Mouse (Mus musculus): ENCODE data around the gene Tab1. TPM values are rescaled to one million over a fixed set of nuclear protein-coding genes. Genes with fewer than 3 reads are reported as not detected.

Tab1 gene
- total RNA-seq, 4 experiments from 2014 or later: 27.3 to 29.5 (median 29.0) TPM

- no peak for DNase-seq (ENCODE audit: low spot score in 2 of 2)
These were observed 3.7 kb downstream of the Tab1 start for GRCm38 (mm10) chr15:80136645-80137044.

DNA sequence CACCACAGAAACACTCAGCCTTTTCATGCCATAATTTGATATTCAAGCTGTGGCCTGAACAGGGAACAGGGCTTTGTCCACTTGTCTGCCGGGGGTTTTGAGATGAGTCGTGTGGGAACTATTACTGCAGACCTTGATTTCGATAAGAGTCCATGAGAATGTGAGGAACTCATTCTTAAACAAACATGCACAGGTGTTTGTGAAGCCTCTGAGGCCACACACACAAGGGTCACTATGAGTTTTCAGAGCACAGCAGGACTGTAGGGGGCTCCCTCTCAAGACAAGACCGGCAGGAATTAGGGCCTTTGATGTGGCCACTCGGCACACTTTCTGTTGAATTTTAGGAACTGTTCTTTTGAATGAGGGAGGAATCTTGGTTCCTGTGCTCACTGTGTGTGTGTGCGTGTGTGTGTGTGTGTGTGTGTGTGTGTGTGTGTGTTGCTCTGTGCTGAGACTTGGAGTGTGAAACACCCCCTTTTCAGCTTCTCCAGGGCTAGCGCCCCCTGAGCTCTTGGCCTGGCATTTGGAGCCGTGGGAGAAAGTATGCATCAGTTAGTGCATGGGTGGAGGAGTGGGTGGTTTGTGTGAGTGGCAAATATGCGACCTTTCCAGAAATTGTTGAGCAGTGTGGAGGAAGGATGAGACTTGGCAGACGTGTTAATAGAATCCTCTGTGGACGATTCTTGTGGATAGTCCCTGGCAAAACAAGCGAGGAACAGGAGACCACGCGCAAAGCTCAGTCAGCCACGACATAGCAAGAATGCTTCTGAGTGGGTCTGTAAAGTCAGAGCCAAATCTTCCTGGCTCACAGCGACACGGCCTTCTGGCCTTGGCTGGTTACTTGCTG, 5.2 kb downstream of the Tab1 start:
- DNase-seq (ENCODE audit: low spot score in 2 of 2): peak; percentile 57 to 65

GRCm38 (mm10) chr15:80140302-80140701, 7.4 kb downstream of the Tab1 start:
- DNase-seq (ENCODE audit: low spot score in 2 of 2): no peak

DNA sequence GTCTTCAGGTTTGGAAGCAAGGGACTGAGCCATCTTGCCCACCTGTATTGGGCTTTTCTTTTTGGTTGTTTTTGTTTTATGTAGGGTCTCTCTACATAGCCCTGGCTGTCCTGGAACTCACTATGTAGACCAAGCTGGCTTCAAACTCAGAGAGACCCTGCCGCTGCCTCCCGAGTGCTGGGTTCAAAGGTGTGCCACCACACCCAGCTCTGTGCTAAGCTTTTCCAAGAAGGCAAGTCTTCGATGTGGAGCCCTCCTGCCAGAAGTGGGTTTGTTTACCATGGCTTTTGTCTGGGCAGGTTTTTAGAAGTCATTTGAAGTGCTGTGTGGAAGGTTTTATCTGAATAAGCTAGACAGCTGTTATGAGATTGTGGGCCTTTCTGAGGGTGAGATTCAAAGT, 8.0 kb downstream of the Tab1 start:
- no peak for DNase-seq (ENCODE audit: low spot score in 2 of 2)

GRCm38 (mm10) chr15:80142130-80142529, 9.2 kb downstream of the Tab1 start:
- DNase-seq (ENCODE audit: low spot score in 2 of 2): no peak

- DNase-seq (ENCODE audit: low spot score in 2 of 2): no peak
These were observed 10.8 kb downstream of the Tab1 start for GRCm38 (mm10) chr15:80143760-80144159.

GRCm38 (mm10) chr15:80145397-80145796, 12.5 kb downstream of the Tab1 start:
- DNase-seq (ENCODE audit: low spot score in 2 of 2): no peak

- DNase-seq (ENCODE audit: low spot score in 2 of 2): no peak
These were observed 13.2 kb downstream of the Tab1 start for GRCm38 (mm10) chr15:80146153-80146552.

DNA sequence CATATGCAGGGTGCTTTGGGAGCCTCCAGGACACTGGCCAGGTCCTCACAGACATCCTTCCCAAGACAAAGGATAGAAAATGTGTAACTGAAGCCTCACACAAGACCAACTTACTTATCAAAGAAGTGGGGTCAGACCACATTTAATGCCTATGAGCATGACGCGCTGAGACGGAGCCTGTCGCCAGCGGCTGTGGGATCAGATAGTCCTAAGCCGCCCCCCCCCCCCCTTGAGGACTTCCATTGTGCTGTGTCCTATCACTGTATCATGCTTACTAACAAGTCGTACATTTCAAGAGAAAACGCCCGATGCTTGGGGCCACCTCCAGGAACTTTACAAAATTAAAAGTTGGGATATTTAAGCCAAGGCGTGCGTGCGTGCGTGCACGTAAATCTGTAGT, 14.2 kb downstream of the Tab1 start:
- no peak for DNase-seq (ENCODE audit: low spot score in 2 of 2)

DNA sequence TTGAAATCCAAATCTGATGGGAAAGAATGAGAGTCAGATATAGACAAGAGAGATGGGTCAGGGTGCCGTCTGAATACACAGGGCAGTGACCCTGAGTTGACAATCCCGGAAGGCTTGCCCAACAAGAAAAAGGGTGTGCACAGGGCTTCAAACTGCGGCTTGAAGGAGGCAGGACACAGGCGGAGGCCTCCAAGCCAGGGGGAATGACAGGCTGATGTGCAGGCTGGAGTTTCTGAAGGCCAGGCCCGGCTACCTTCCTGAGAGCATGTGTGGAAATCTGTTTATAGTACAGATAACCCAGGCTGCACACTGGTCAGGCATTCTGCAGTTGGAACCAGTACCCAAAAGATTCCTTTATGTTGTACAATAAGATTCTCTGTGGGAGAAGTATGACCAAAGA, 14.6 kb downstream of the Tab1 start:
- no peak for DNase-seq (ENCODE audit: low spot score in 2 of 2)

GRCm38 (mm10) chr15:80148565-80148964, 15.6 kb downstream of the Tab1 start:
- no peak for DNase-seq (ENCODE audit: low spot score in 2 of 2)

- DNase-seq (ENCODE audit: low spot score in 2 of 2): no peak
These were observed 16.6 kb downstream of the Tab1 start for GRCm38 (mm10) chr15:80149517-80149916.

DNA sequence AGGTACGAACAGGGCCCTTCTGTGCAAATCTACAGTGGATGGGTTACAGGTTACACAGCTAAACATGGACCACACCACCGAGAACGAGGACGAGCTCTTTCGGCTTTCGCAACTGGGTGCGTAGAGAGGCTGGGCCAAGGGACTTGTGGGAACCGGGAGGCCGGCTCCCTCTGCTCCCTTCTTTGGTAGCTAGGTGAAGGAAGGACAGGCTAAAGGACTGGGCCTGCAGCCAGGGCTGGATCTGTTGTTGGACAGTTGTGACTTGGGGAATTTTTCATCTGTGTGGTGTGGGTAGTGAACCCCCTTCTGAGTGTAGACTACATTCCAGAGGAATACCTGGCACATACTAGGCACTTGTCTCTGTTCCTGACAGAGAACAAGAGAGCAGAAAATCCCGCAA, 19.7 kb downstream of the Tab1 start:
- DNase-seq (ENCODE audit: low spot score in 2 of 2): no peak

DNA sequence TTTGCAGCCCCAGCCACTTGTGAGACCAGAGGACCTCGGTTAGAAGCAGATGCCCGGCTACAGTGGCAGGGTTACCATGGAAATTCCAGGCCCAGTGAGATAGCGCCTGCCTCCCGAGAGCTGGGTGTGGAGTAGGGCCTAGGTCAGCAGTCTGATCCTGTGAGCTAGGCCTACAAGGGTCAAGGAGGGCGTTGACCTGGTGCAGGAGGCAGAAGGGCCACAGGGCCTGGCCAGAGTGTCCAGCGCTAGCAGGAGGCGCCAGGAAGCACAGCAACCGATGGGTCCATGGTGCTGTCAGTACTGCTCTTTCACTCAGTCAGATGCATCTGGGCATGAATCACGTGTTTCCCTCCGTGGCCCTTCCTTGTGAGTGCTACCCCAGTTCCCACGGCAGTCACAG, 20.8 kb downstream of the Tab1 start:
- no peak for DNase-seq (ENCODE audit: low spot score in 2 of 2)

- no peak for DNase-seq (ENCODE audit: low spot score in 2 of 2)
These were observed 22.8 kb downstream of the Tab1 start for GRCm38 (mm10) chr15:80155707-80156106.

GRCm38 (mm10) chr15:80157197-80157943, 24.4 kb downstream of the Tab1 start:
- no peak for DNase-seq (ENCODE audit: low spot score in 2 of 2)

- DNase-seq (ENCODE audit: low spot score in 2 of 2): no peak
These were observed 25.2 kb downstream of the Tab1 start for GRCm38 (mm10) chr15:80158001-80158706.

- no peak for DNase-seq (ENCODE audit: low spot score in 2 of 2)
These were observed 25.8 kb downstream of the Tab1 start for GRCm38 (mm10) chr15:80158707-80159090.

- DNase-seq (ENCODE audit: low spot score in 2 of 2): no peak
These were observed 26.5 kb downstream of the Tab1 start for GRCm38 (mm10) chr15:80159286-80159901.

DNA sequence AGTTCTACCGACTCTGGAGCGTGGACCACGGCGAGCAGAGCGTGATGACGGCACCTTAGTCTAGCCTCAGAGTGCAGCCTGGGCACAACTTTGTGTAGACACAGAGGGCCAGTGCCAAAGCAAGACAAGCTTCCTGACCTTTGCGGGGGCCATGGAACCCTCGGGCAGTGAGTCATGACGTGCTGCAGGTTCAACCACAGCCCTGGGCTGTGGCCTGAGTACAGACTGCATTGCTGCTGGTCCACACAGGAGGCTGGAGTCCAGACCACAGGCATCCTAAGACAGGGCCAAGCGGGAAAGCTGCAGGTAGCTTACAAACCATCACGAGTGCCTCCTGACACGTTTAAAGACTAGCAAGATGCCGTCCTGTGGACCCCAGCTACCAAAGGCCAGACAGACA, 27.3 kb downstream of the Tab1 start:
- DNase-seq (ENCODE audit: low spot score in 2 of 2): no peak

DNA sequence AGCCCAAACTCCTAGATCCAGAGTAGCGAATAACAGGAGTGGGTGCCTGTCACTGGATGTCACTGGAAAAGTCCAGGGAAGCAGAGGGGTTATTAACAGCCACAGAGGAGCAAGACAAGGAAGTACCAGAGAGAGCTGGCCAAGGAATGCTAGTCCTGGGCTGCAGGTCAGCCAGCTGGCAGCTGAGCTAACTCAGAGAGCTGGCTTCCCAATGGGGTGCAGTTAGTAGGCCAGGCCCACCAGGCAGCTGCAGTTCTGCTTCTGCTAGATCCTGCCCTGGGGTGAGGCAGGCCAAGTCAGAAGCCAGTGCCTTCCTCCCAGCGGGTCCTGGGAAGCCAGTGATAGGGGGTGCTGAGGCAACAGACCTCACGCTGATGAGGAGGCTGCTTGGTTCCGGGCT, 27.8 kb downstream of the Tab1 start:
- DNase-seq (ENCODE audit: low spot score in 2 of 2): no peak

DNA sequence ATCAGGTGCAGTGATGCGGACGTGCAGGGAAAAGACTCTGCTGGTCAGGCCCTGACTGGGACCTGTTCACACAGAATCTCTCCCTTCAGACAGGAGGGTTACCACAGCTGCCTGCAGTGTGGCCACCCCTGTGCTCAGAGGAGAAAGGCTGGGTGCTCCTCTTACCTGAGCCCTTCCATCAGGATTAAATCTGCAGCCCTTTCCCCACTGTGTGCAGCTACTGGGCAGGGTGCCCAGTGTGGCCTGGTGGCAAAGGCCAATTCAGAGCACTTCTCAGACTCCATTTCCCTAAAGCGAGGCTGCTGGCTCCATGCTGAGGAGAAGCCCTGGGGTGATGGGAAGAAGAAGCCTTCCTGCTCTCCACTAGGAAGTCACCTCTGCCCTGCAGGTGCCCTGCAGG, 28.3 kb downstream of the Tab1 start:
- DNase-seq (ENCODE audit: low spot score in 2 of 2): no peak
